Mouse (Mus musculus): ENCODE results near the gene Glipr1l3. TPM values are rescaled to one million over a fixed set of nuclear protein-coding genes. Genes with fewer than 3 reads are reported as not detected.

Glipr1l3 gene
- polyA plus RNA-seq (2021; fragmentation: Nextera tagmentation) = 0.18 TPM in 1 of 2 replicates, not detected in the other
- long read RNA-seq, experiment 1 = 0 reads
- long read RNA-seq, experiment 2 = 0 reads

GRCm38 (mm10) chr10:112159882-112160560 lies at the start of gene Glipr1l3:
Gene Glipr1l3 (minus strand): TSS chr10:112160327.

GRCm38 (mm10) chr10:112163168-112163766 lies 3.1 kb upstream of the Glipr1l3 start, which contains the start of gene Caps2:
Gene Caps2 (plus strand): TSS chr10:112163621.

Other genes starting within 250 kb of the Glipr1l3 start
- 19.6 and 22.1 TPM in 2 replicates for gene Krr1, start 187.7 kb downstream of the Glipr1l3 start, polyA plus RNA-seq (2021; fragmentation: Nextera tagmentation)
- gene Glipr1, start 157.7 kb downstream of the Glipr1l3 start, polyA plus RNA-seq (2021; fragmentation: Nextera tagmentation) = 1.2 and 2.6 TPM in 2 replicates
- not detected in 2 replicates for gene Glipr1l1, start 100.1 kb downstream of the Glipr1l3 start, polyA plus RNA-seq (2021; fragmentation: Nextera tagmentation)
- gene Glipr1l2, start 77.0 kb downstream of the Glipr1l3 start, polyA plus RNA-seq (2021; fragmentation: Nextera tagmentation) = not detected in 2 replicates
- gene Caps2, start 3.3 kb upstream of the Glipr1l3 start, polyA plus RNA-seq (2021; fragmentation: Nextera tagmentation) = 0.21 and 0.28 TPM in 2 replicates
- 24.6 and 25.1 TPM in 2 replicates for gene Kcnc2, start 110.8 kb upstream of the Glipr1l3 start, polyA plus RNA-seq (2021; fragmentation: Nextera tagmentation)